Mouse (Mus musculus): Measurements from ENCODE around the gene Ift140.

- TF ChIP-seq CTCF (IDR thresholded peaks at IDR 0.05; ENCODE audit: low read depth) (no peak), EP300 (IDR thresholded peaks at IDR 0.05; ENCODE audit: low read depth) (no peak)
Observed at GRCm38 (mm10) chr17:25080210-25080609, 64.3 kb downstream of the Ift140 start.

Measured in liver, postnatal 0 days (tissue).